Mouse (Mus musculus) intestine, postnatal 0 days (tissue): Measurements from ENCODE around the gene Camkmt. TPM values are rescaled to one million over a fixed set of nuclear protein-coding genes. Genes with fewer than 3 reads are reported as not detected.

Experiments
- ATAC-seq: fragments of 200-750 bp; cut with Nextera tagmentation; 2 replicates; pipeline ENCODE4 v1.8.0; 2017; ENCODE audit warnings: mild to moderate bottlenecking, moderate TSS enrichment, moderate library complexity
- H3K27ac ChIP-seq: fragments of 300-500 bp; sonication (generic); 2 replicates; pipeline ENCODE4 v1.5.1; 2014; ENCODE audit warnings: mild to moderate bottlenecking, low read depth, low read length, moderate library complexity
- H3K27me3 ChIP-seq: fragments of 300-500 bp; sonication (generic); replicated peaks from 2 replicates; pipeline ENCODE4 v1.6.1; 2014; ENCODE audit warnings: low read length, mixed read lengths; ENCODE audit not compliant: control insufficient read depth, insufficient read depth
- H3K36me3 ChIP-seq: fragments of 300-500 bp; sonication (generic); 2 replicates; pipeline ENCODE4 v1.6.1; 2014; ENCODE audit warnings: mild to moderate bottlenecking, moderate library complexity; ENCODE audit not compliant: control insufficient read depth, insufficient read depth
- H3K4me1 ChIP-seq: fragments of 300-500 bp; sonication (generic); replicated peaks from 2 replicates; pipeline ENCODE4 v1.6.1; 2014; ENCODE audit warnings: antibody characterized with exemption, low read length, mixed read lengths; ENCODE audit not compliant: control insufficient read depth, insufficient read depth
- H3K4me2 ChIP-seq: fragments of 300-500 bp; sonication (generic); replicated peaks from 2 replicates; pipeline ENCODE4 v1.6.1; 2014; ENCODE audit warnings: low read depth, mild to moderate bottlenecking, moderate library complexity
- H3K4me3 ChIP-seq: fragments of 300-500 bp; sonication (generic); 2 replicates; pipeline ENCODE4 v1.5.1; 2014; ENCODE audit warnings: low read depth, low read length
- H3K9ac ChIP-seq: fragments of 300-500 bp; sonication (generic); 2 replicates; pipeline ENCODE4 v1.6.1; 2014; ENCODE audit warnings: mild to moderate bottlenecking, low read depth, low read length
- H3K9me3 ChIP-seq: fragments of 300-500 bp; sonication (generic); 2 replicates; pipeline ENCODE4 v1.6.1; 2016; ENCODE audit warnings: mixed run types; ENCODE audit not compliant: control insufficient read depth
- CTCF ChIP-seq: sonication (generic); IDR thresholded peaks from 2 replicates; pipeline ENCODE4 v1.5.1; 2016; ENCODE audit warnings: low read depth, mild to moderate bottlenecking, control low read depth, antibody characterized with exemption, moderate library complexity
- WGBS: fragments of 180-500 bp; shearing (Covaris S2); extraction: QIAGEN DNeasy Blood & Tissue Kit; methylation state at CpG from one replicate; pipeline ENCODE4 v1.1.7; 2014; 5-methylcytosine and 5-hydroxymethylcytosine counted together
- polyA plus RNA-seq: library from polyadenylated mRNA; unstranded; fragments of >200 nt; fragmentation: Nextera tagmentation; extraction: Ambion mirVana; gene quantifications from 2 replicates; pipeline ENCODE4 v1.2.1, GENCODE M21; 2015

Gene Camkmt
- polyA plus RNA-seq, 1 experiment from 2014 or later: 7.7 TPM

DNA sequence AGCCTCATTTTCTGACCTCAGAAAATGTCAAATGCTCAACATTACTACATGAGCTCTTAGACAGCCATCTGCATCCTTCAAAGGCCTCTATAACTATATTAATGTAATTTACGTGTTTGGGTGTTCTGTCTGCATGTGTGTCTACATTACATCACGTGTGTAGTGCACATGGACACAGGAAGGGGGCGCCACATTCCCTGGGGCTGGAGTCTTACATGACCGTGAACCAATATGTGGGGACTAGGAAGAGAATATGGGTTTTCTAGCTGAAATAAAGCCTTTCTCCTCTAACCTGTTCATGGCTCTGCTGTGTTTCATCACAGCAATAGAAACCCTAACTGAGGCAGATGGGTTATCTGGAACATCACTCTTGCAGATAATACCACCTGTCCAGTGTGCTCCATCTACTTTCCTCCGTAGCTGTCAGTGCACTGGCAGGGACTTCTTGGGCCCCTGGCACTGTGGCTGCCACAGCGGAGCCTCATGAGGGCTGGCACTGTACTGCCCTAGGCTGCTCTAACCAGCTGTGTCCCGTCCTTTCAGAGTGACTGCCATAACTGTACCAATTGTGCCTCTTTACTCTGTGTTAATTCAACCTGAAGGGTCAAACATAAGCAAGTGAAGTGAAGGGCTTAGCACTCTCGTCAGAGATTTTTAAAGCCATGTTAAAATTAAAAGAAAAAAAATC lies 19.1 kb upstream of the Camkmt start:
- no peaks in the 10 kb centered on the region for H3K4me1 ChIP-seq
- WGBS: 92% methylated on average over 8 of the region's 8 CpGs

DNA sequence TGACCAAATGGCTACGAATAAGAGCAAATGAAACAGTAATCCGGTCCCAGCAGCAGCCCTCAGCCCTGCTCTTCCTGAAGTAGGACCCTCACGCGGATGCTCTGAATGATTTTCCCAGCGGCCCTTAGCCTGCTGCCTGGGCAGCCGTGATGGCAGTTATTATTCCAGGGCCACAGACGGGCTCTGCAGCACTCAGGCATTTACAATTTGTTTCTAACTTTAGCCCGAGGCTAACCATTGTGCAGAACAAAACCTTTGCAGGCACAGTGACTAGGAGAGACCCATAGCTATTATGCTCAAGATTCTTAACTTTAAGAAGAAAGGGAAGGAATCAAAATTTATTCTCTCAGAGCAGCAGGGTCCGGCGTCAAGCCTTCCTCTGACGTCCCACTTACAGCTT lies 18.0 kb upstream of the Camkmt start:
- H3K9me3 ChIP-seq: no peaks in the 10 kb centered on the region
- H3K4me3 ChIP-seq: no peak overlapping the region
- no peaks in the 10 kb centered on the region for H3K4me1 ChIP-seq
- H3K9ac ChIP-seq: no peak overlapping the region
- no peak overlapping the region for H3K4me2 ChIP-seq
- no peaks in the 10 kb centered on the region for H3K27me3 ChIP-seq
- no peak for ATAC-seq
- H3K27ac ChIP-seq: no peak overlapping the region
- no peak for TF ChIP-seq CTCF
- 78% methylated on average over 11 of the region's 11 CpGs for WGBS
- H3K36me3 ChIP-seq: peaks cover 53% of the 10 kb centered on the region; the same call in 1 of the 2 replicates

More for the DNA sequence above, 19.1 kb upstream of the Camkmt start:
- Histone ChIP-seq H3K9ac (no peak overlapping the region), H3K4me2 (no peak overlapping the region), H3K27me3 (no peaks in the 10 kb centered on the region), H3K4me3 (no peak overlapping the region), H3K27ac (no peak overlapping the region), H3K9me3 (no peaks in the 10 kb centered on the region), H3K36me3 (peaks cover 52% of the 10 kb centered on the region)
- ATAC-seq: no peak
- TF ChIP-seq CTCF: peak; percentile 34

DNA sequence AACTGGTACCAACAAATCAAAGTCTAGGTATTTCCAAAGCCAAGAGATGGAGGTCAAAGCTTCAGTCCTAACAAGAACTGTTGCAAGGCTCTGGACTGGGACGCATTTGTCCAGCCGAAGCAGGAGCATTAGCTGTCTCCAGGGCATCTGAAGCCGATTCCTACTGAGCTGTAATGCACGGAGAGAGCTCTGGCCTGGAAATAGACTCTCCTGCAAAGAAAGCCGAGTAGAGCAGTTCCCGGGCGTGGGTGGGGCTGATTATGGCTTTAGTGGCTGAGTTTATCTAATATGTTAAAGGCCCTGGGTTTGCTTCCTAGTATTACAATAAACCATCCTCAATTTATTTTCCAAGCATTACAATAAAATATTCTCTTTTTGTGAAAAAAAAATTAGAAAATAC lies 17.1 kb upstream of the Camkmt start:
- H3K27ac ChIP-seq: no peak overlapping the region
- no peaks in the 10 kb centered on the region for H3K9me3 ChIP-seq
- no peaks in the 10 kb centered on the region for H3K4me1 ChIP-seq
- no peak for ATAC-seq
- no peak for TF ChIP-seq CTCF
- H3K36me3 ChIP-seq: peaks cover 57% of the 10 kb centered on the region
- WGBS: 43% methylated on average over 7 of the region's 7 CpGs
- no peak overlapping the region for H3K9ac ChIP-seq
- H3K4me3 ChIP-seq: no peak overlapping the region
- no peaks in the 10 kb centered on the region for H3K27me3 ChIP-seq
- no peak overlapping the region for H3K4me2 ChIP-seq

DNA sequence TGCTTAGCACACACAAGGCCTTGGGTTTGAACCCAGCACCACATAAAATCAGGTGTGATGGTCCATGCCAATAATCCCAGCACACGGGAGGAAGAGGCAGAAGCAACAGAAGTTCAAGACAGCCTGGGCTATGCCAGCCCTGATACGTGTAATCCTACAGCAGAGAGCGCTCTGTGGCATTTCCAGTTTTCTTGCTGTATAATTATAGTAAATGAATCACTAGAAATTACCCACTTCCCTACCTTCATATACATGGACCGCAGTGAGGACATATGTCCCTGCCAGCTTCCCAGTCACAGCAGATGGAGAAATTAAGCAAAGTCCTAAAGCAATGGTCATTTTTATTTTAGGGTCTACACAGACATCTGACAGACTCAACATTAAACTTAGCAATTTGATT lies 16.3 kb upstream of the Camkmt start:
- peaks cover 58% of the 10 kb centered on the region for H3K36me3 ChIP-seq
- 91% methylated on average over 4 of the region's 4 CpGs for WGBS

DNA sequence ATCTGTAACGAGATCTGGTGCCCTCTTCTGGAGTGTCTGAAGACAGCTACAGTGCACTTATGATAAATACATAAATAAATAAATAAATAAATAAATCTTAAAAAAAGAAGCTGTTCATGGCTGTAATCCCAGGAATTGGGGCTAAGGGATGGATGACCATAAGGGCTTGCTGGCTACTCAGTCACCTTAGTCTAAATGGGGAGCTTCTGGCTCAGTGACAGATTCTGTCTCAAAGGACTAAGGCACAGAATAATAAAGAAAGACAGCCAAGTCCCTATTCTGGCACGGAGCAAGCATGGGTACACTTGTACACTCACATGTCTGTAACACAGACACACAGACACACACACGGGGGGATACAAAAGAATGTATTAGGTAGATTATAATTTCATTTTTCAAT lies 11.1 kb upstream of the Camkmt start:
- no peak overlapping the region for H3K4me3 ChIP-seq
- no peak overlapping the region for H3K4me2 ChIP-seq
- 92% methylated on average over 3 of the region's 3 CpGs for WGBS
- H3K27me3 ChIP-seq: no peaks in the 10 kb centered on the region
- TF ChIP-seq CTCF: no peak
- no peak overlapping the region for H3K9ac ChIP-seq
- H3K9me3 ChIP-seq: no peaks in the 10 kb centered on the region
- H3K36me3 ChIP-seq: peaks cover 47% of the 10 kb centered on the region
- H3K4me1 ChIP-seq: no peaks in the 10 kb centered on the region; the same call in 1 of the 2 replicates
- no peak overlapping the region for H3K27ac ChIP-seq
- ATAC-seq: no peak

More for the DNA sequence above, 16.3 kb upstream of the Camkmt start:
- no peak for ATAC-seq
- no peak for TF ChIP-seq CTCF
- Histone ChIP-seq H3K4me3 (no peak overlapping the region), H3K4me2 (no peak overlapping the region), H3K9ac (no peak overlapping the region), H3K4me1 (no peaks in the 10 kb centered on the region), H3K27me3 (no peaks in the 10 kb centered on the region), H3K9me3 (no peaks in the 10 kb centered on the region), H3K27ac (no peak overlapping the region)

DNA sequence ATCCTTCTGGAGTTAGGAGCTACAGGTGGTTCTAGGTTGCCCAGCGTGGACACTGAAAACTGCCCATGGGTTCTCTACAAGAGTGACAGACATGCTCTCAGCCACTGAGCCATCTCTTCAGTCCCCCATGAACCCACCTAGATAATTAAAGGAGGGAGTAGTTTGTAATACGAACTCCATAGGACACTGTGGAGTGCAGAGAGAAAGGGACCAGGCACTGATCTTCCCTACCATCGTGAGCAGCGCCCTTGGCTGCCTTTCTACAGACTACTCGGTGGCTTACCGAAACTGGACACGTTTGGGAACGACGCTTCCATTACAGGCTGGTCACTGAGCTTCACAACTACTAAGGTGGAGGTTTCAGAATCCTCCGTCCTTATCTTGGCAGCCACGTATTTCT lies 9.6 kb upstream of the Camkmt start:
- H3K27ac ChIP-seq: no peak overlapping the region
- no peak overlapping the region for H3K9ac ChIP-seq
- H3K9me3 ChIP-seq: no peaks in the 10 kb centered on the region
- 90% methylated on average over 11 of the region's 11 CpGs for WGBS
- H3K4me1 ChIP-seq: no peaks in the 10 kb centered on the region; the same call in 1 of the 2 replicates
- H3K4me2 ChIP-seq: no peak overlapping the region
- peaks cover 40% of the 10 kb centered on the region for H3K36me3 ChIP-seq
- H3K4me3 ChIP-seq: no peak overlapping the region
- TF ChIP-seq CTCF: no peak
- H3K27me3 ChIP-seq: no peaks in the 10 kb centered on the region
- 0 out of 2 replicates have a peak, but pooled peaks have one; percentile 36 for ATAC-seq
